Comparison of ENCODE assay signal across 11 mouse cellular contexts in genomic region chr14:124410945-124411344, GRCm38 (mm10).
A peak's percentile ranks its signal among the peaks of the same experiment; 100 is the strongest.
DNase-seq lines count a peak whose midpoint lies in the region; ATAC-seq and TF ChIP-seq lines count a peak whose summit lies in the region.
"Had no signal": no experiment of that assay in that cellular context is flagged by ENCODE, and none has a peak within 500 bp of the region (broad histone marks: within the 10 kb centered on the region; RNA-seq: fewer than 3 reads in every experiment).

No protein-coding gene starts in this region.

- no peak overlapping the region for H3K4me3 ChIP-seq in G1E (ENCODE audit: low read depth, low read length)
- H3K4me3 ChIP-seq: embryonic facial prominence, embryonic 13.5 days; lung, embryonic 15.5 days had no signal

- no peaks in the 10 kb centered on the region for H3K36me3 ChIP-seq in G1E (replicated peaks)
- H3K36me3 ChIP-seq: embryonic facial prominence, embryonic 13.5 days; lung, embryonic 15.5 days had no signal

- DNase-seq in cerebellum, adult 11 months: peak; percentile 24
- no peak for DNase-seq in cerebellum, adult 11-12 months
- DNase-seq in layer of hippocampus, adult 9-10 months (ENCODE audit: low spot score): peak; percentile 44
- DNase-seq in layer of hippocampus, postnatal 25 days (ENCODE audit: extremely low spot score in 1 of 2, low spot score in 1 of 2): no peak
- no peak for DNase-seq in G1E (ENCODE audit: low spot score)
- peak; percentile 56 for DNase-seq in embryo, embryonic 11 days
- DNase-seq in gastrocnemius, postnatal 25 days: no peak
- no peak for DNase-seq in layer of hippocampus, adult 9-11 months
- DNase-seq: heart, postnatal 36 days had no signal

- no peak for ATAC-seq in G1E (ENCODE audit: extremely low read depth, insufficient number of reproducible peaks, low FRiP score, poor library complexity, severe bottlenecking)

- TF ChIP-seq CTCF in G1E (IDR thresholded peaks at IDR 0.05; ENCODE audit: low read depth, low read length): peak; percentile 42

- H3K27me3 ChIP-seq in G1E (ENCODE audit: insufficient read depth, low read length): no peaks in the 10 kb centered on the region
- H3K27me3 ChIP-seq: embryonic facial prominence, embryonic 13.5 days; lung, embryonic 15.5 days had no signal

- H3K9me3 ChIP-seq in G1E (replicated peaks): no peaks in the 10 kb centered on the region
- H3K9me3 ChIP-seq: embryonic facial prominence, embryonic 13.5 days; lung, embryonic 15.5 days had no signal

- no peaks in the 10 kb centered on the region for H3K4me1 ChIP-seq in G1E (ENCODE audit: insufficient read depth, low read depth, low read length)
- H3K4me1 ChIP-seq: embryonic facial prominence, embryonic 13.5 days; lung, embryonic 15.5 days had no signal

Comparison
In these comparisons a context has a peak if more than half of its experiments do, and no peak if none do; other contexts are left out.
1. DNase-seq: peak in cerebellum, adult 11 months (single experiment), layer of hippocampus, adult 9-10 months (single experiment) and embryo, embryonic 11 days (single experiment); none in cerebellum, adult 11-12 months (single experiment), layer of hippocampus, postnatal 25 days (0 of 2), G1E (single experiment), gastrocnemius, postnatal 25 days (single experiment) and layer of hippocampus, adult 9-11 months (single experiment).